Mouse (Mus musculus) lung, postnatal 0 days (tissue): Measurements from ENCODE around the gene Sh2b1. TPM values are rescaled to one million over a fixed set of nuclear protein-coding genes. Genes with fewer than 3 reads are reported as not detected.

Source experiments
- ATAC-seq: fragments of 200-750 bp; cut with Nextera tagmentation; 2 replicates; pipeline ENCODE4 v1.8.0; 2017; ENCODE audit warnings: moderate library complexity
- DNase-seq: peaks from one replicate; pipeline ENCODE4 v3.0.0-alpha.2; 2016; ENCODE audit warnings: low spot score
- H3K27ac ChIP-seq: fragments of 300-500 bp; sonication (generic); 2 replicates; pipeline ENCODE4 v1.5.1; 2014; ENCODE audit warnings: antibody characterized with exemption, mild to moderate bottlenecking, low read length, mixed read lengths
- H3K27me3 ChIP-seq: fragments of 300-500 bp; sonication (generic); replicated peaks from 2 replicates; pipeline ENCODE4 v1.6.1; 2014; ENCODE audit warnings: low read length, mixed read lengths; ENCODE audit not compliant: insufficient read depth
- H3K36me3 ChIP-seq: fragments of 300-500 bp; sonication (generic); 2 replicates; pipeline ENCODE4 v1.6.1; 2014; ENCODE audit warnings: low read length, mixed read lengths; ENCODE audit not compliant: insufficient read depth
- H3K4me1 ChIP-seq: fragments of 300-500 bp; sonication (generic); 2 replicates; pipeline ENCODE4 v1.6.1; 2014; ENCODE audit warnings: antibody characterized with exemption, low read depth, low read length, mixed read lengths; ENCODE audit not compliant: insufficient read depth
- H3K4me2 ChIP-seq: fragments of 300-500 bp; sonication (generic); replicated peaks from 2 replicates; pipeline ENCODE4 v1.6.1; 2014; ENCODE audit warnings: low read depth, mild to moderate bottlenecking, low read length, moderate library complexity, mixed read lengths
- H3K4me3 ChIP-seq: fragments of 300-500 bp; sonication (generic); 2 replicates; pipeline ENCODE4 v1.5.1; 2014; ENCODE audit warnings: low read depth, low read length
- H3K9ac ChIP-seq: fragments of 300-500 bp; sonication (generic); replicated peaks from 2 replicates; pipeline ENCODE4 v1.6.1; 2014; ENCODE audit warnings: low read depth, mild to moderate bottlenecking
- H3K9me3 ChIP-seq: fragments of 300-500 bp; sonication (generic); 2 replicates; pipeline ENCODE4 v1.6.1; 2016; ENCODE audit warnings: low read length, mixed read lengths
- CTCF ChIP-seq: IDR thresholded peaks from 2 replicates; pipeline ENCODE4 v1.5.1; 2016; ENCODE audit warnings: antibody characterized with exemption, mild to moderate bottlenecking
- EP300 ChIP-seq: IDR thresholded peaks from 2 replicates; pipeline ENCODE4 v1.6.1; 2016; ENCODE audit warnings: antibody characterized with exemption, mild to moderate bottlenecking, control low read depth
- WGBS: fragments of 180-500 bp; shearing (Covaris S2); extraction: QIAGEN DNeasy Blood & Tissue Kit; methylation state at CpG from one replicate; pipeline ENCODE4 v1.1.7; 2014; 5-methylcytosine and 5-hydroxymethylcytosine counted together
- polyA plus RNA-seq: library from polyadenylated mRNA; unstranded; fragments of >200 nt; fragmentation: Nextera tagmentation; extraction: Ambion mirVana; gene quantifications from 2 replicates; pipeline ENCODE4 v1.2.1, GENCODE M21; 2015

The Sh2b1 gene
- polyA plus RNA-seq, 1 experiment from 2014 or later, result 25.6 TPM

- TF ChIP-seq EP300 (no peak), CTCF (no peak)
- DNase-seq, result no peak
- no peak overlapping the region for H3K4me3 ChIP-seq
- no peak for ATAC-seq
- no peaks in the 10 kb centered on the region for H3K27me3 ChIP-seq
- no peaks in the 10 kb centered on the region for H3K9me3 ChIP-seq
- H3K9ac ChIP-seq, result no peak overlapping the region
- 86% methylated on average over 3 of the region's 3 CpGs for WGBS
- peaks cover 29% of the 10 kb centered on the region for H3K36me3 ChIP-seq
- no peak overlapping the region for H3K27ac ChIP-seq
- H3K4me2 ChIP-seq, result no peak overlapping the region
- H3K4me1 ChIP-seq, result no peaks in the 10 kb centered on the region
Measured at GRCm38 (mm10) chr7:126435801-126436200, 39.4 kb downstream of the Sh2b1 start.

- Histone ChIP-seq H3K4me3 (no peak overlapping the region), H3K9me3 (no peaks in the 10 kb centered on the region), H3K27me3 (no peaks in the 10 kb centered on the region), H3K36me3 (peaks cover 29% of the 10 kb centered on the region), H3K4me1 (peaks cover 2% of the 10 kb centered on the region; the same call in 1 of the 2 replicates), H3K27ac (no peak overlapping the region), H3K9ac (no peak overlapping the region), H3K4me2 (no peak overlapping the region)
- ATAC-seq (no peak), DNase-seq (no peak)
- TF ChIP-seq EP300 (no peak), CTCF (no peak)
- 87% methylated on average over 7 of the region's 7 CpGs for WGBS
Measured at GRCm38 (mm10) chr7:126434726-126435125, 40.5 kb downstream of the Sh2b1 start.

- DNase-seq, result no peak
- Histone ChIP-seq H3K36me3 (peaks cover 13% of the 10 kb centered on the region; the same call in 1 of the 2 replicates), H3K4me3 (no peak overlapping the region), H3K9ac (no peak overlapping the region), H3K27ac (no peak overlapping the region), H3K9me3 (no peaks in the 10 kb centered on the region), H3K27me3 (no peaks in the 10 kb centered on the region), H3K4me1 (peaks cover 6% of the 10 kb centered on the region; the same call in 1 of the 2 replicates), H3K4me2 (no peak overlapping the region)
- no peak for ATAC-seq
- no peak for TF ChIP-seq CTCF
Measured at GRCm38 (mm10) chr7:126430167-126430566, 45.1 kb downstream of the Sh2b1 start.

GRCm38 (mm10) chr7:126429503-126429898 lies 45.7 kb downstream of the Sh2b1 start:
- H3K4me1 ChIP-seq, result peaks cover 6% of the 10 kb centered on the region; the same call in 1 of the 2 replicates
- H3K4me3 ChIP-seq, result peak overlapping the region; percentile 69
- DNase-seq (no peak), ATAC-seq (no peak)
- 29% methylated on average over 15 of the region's 15 CpGs for WGBS
- H3K4me2 ChIP-seq, result peak overlapping the region; percentile 83
- H3K27ac ChIP-seq, result no peak overlapping the region
- peak overlapping the region; percentile 75; the same call in 1 of the 2 replicates for H3K9ac ChIP-seq
- H3K36me3 ChIP-seq, result peaks cover 7% of the 10 kb centered on the region; the same call in 1 of the 2 replicates
- TF ChIP-seq CTCF (no peak), EP300 (no peak)
- no peaks in the 10 kb centered on the region for H3K9me3 ChIP-seq
- no peaks in the 10 kb centered on the region for H3K27me3 ChIP-seq

- H3K27ac ChIP-seq, result peak within 1 kb of the TSS; percentile 96
- 0 out of 2 replicates have a peak, but pooled peaks have one; percentile 6 for TF ChIP-seq CTCF
- TF ChIP-seq EP300, result no peak
- peak within 1 kb of the TSS; percentile 75 for H3K9ac ChIP-seq
- peaks cover 5% of the 10 kb centered on the region; the same call in 1 of the 2 replicates for H3K36me3 ChIP-seq
- H3K27me3 ChIP-seq, result no peaks in the 10 kb centered on the region
- DNase-seq (peak; percentile 93), ATAC-seq (peak; percentile 95)
- peaks cover 6% of the 10 kb centered on the region; the same call in 1 of the 2 replicates for H3K4me1 ChIP-seq
- under 1% methylated on average over 73 of the region's 82 CpGs for WGBS
- no peaks in the 10 kb centered on the region for H3K9me3 ChIP-seq
- peak within 1 kb of the TSS; percentile 83 for H3K4me2 ChIP-seq
- H3K4me3 ChIP-seq, result peak within 1 kb of the TSS; percentile 69
Measured at GRCm38 (mm10) chr7:126428631-126429502, 46.4 kb downstream of the Sh2b1 start, which contains the start of gene Rabep2. Rabep2 (plus strand) TSS chr7:126428759.

GRCm38 (mm10) chr7:126428154-126428553 lies 47.1 kb downstream of the Sh2b1 start:
- Histone ChIP-seq H3K4me3 (peak overlapping the region; percentile 69), H3K36me3 (peaks cover 5% of the 10 kb centered on the region; the same call in 1 of the 2 replicates), H3K27ac (peak overlapping the region; percentile 96), H3K9me3 (no peaks in the 10 kb centered on the region), H3K4me1 (peaks cover 6% of the 10 kb centered on the region; the same call in 1 of the 2 replicates), H3K4me2 (peak overlapping the region; percentile 83), H3K27me3 (no peaks in the 10 kb centered on the region), H3K9ac (peak overlapping the region; percentile 75; the same call in 1 of the 2 replicates)
- ATAC-seq (peak; percentile 53), DNase-seq (peak; percentile 81)
- no peak for TF ChIP-seq CTCF
- TF ChIP-seq EP300, result 0 out of 2 replicates have a peak, but pooled peaks have one; percentile 8
- WGBS, result 12% methylated on average over 4 of the region's 4 CpGs
